Mouse (Mus musculus) MEL (cell line): Measurements from ENCODE around the gene Galnt9. TPM values are rescaled to one million over a fixed set of nuclear protein-coding genes. Genes with fewer than 3 reads are reported as not detected.

ENCODE experiments used
- DNase-seq: peaks from one replicate; pipeline ENCODE4 v3.0.0; 2011; ENCODE audit warnings: low read depth, low spot score
- H3K27ac ChIP-seq: 2 replicates; pipeline ENCODE4 v1.5.1; 2012; ENCODE audit warnings: low read depth, mild to moderate bottlenecking, control low read depth, low read length, moderate library complexity; ENCODE audit not compliant: control insufficient read depth
- H3K27me3 ChIP-seq, 2 experiments: fragments of 150-350 bp in 1 of 2; sonication (generic) in 1 of 2; 2 replicates each; pipeline ENCODE4 v1.6.1; 2012; ENCODE audit warnings: low read length in 2 of 2, mild to moderate bottlenecking in 2 of 2, improper control_type of control experiment in 1 of 2, moderate library complexity in 1 of 2; ENCODE audit not compliant: insufficient read depth in 2 of 2, control insufficient read depth in 1 of 2
- H3K36me3 ChIP-seq, 2 experiments: 2 replicates each; pipeline ENCODE4 v1.6.1; 2012 to 2014; ENCODE audit warnings: low read length in 2 of 2, improper control_type of control experiment in 1 of 2, inconsistent platforms in 1 of 2, mild to moderate bottlenecking in 1 of 2; ENCODE audit not compliant: insufficient read depth in 2 of 2, control insufficient read depth in 1 of 2
- H3K4me1 ChIP-seq, 2 experiments: fragments of 150-350 bp in 1 of 2; sonication (generic) in 1 of 2; 2 replicates each; pipeline ENCODE4 v1.6.1; 2012; ENCODE audit warnings: low read length in 2 of 2, improper control_type of control experiment in 1 of 2, mild to moderate bottlenecking in 1 of 2; ENCODE audit not compliant: insufficient read depth in 2 of 2, control insufficient read depth in 1 of 2
- H3K4me3 ChIP-seq, 2 experiments: fragments of 150-350 bp in 1 of 2; sonication (generic) in 1 of 2; 2 replicates each; pipeline ENCODE4 v1.5.1; 2012; ENCODE audit warnings: low read depth in 2 of 2, low read length in 2 of 2, mild to moderate bottlenecking in 2 of 2, moderate library complexity in 2 of 2, control low read depth in 1 of 2, improper control_type of control experiment in 1 of 2; ENCODE audit not compliant: control insufficient read depth in 1 of 2, insufficient read depth in 1 of 2
- H3K79me2 ChIP-seq: 2 replicates; pipeline ENCODE4 v1.6.1; 2012; ENCODE audit warnings: mild to moderate bottlenecking, low read length, moderate library complexity; ENCODE audit not compliant: control insufficient read depth, poor library complexity, insufficient read depth
- H3K9ac ChIP-seq: 2 replicates; pipeline ENCODE4 v1.6.1; 2012; ENCODE audit warnings: low read depth, mild to moderate bottlenecking, control low read depth, low read length, moderate library complexity; ENCODE audit not compliant: control insufficient read depth, poor library complexity, severe bottlenecking
- H3K9me3 ChIP-seq: fragments of 150-350 bp; sonication (generic); replicated peaks from 2 replicates; pipeline ENCODE4 v1.6.1; 2012; ENCODE audit warnings: mild to moderate bottlenecking, low read length, improper control_type of control experiment, moderate library complexity; ENCODE audit not compliant: insufficient read depth
- E2F4 ChIP-seq: IDR thresholded peaks from 2 replicates; pipeline ENCODE4 v1.6.1; 2011; ENCODE audit warnings: low read depth, low read length, improper control_type of control experiment, borderline replicate concordance
- EP300 ChIP-seq, 2 experiments: IDR thresholded peaks; 2 replicates each; pipeline ENCODE4 v1.6.1; 2011; ENCODE audit warnings: improper control_type of control experiment in 2 of 2, low read length in 2 of 2, low read depth in 1 of 2, mild to moderate bottlenecking in 1 of 2
- ETS1 ChIP-seq: IDR thresholded peaks from 2 replicates; pipeline ENCODE4 v1.6.1; 2012; ENCODE audit warnings: low read depth, mild to moderate bottlenecking, inconsistent platforms, low read length, improper control_type of control experiment, moderate library complexity
- JUND ChIP-seq: IDR thresholded peaks from 2 replicates; pipeline ENCODE4 v1.6.1; 2011; ENCODE audit warnings: low read depth, mild to moderate bottlenecking, improper control_type of control experiment, low read length
- MAFK ChIP-seq: IDR thresholded peaks from 2 replicates; pipeline ENCODE4 v1.6.1; 2011; ENCODE audit warnings: low read depth, mild to moderate bottlenecking, low read length, improper control_type of control experiment, borderline replicate concordance
- MAX ChIP-seq: IDR thresholded peaks from 2 replicates; pipeline ENCODE4 v1.6.1; 2011; ENCODE audit warnings: low read length, improper control_type of control experiment
- MAZ ChIP-seq: IDR thresholded peaks from 2 replicates; pipeline ENCODE4 v1.6.1; 2012; ENCODE audit warnings: low read depth, mild to moderate bottlenecking, inconsistent platforms, low read length, improper control_type of control experiment
- NELFE ChIP-seq: IDR thresholded peaks from 2 replicates; pipeline ENCODE4 v1.6.1; 2011; ENCODE audit warnings: low read depth, low read length, improper control_type of control experiment
- POLR2A ChIP-seq, 2 experiments: IDR thresholded peaks; 2 replicates each; pipeline ENCODE4 v1.6.1; 2011 to 2012; ENCODE audit warnings: low read length in 2 of 2, mild to moderate bottlenecking in 2 of 2, control low read depth in 1 of 2, improper control_type of control experiment in 1 of 2, low read depth in 1 of 2, moderate library complexity in 1 of 2; ENCODE audit not compliant: control insufficient read depth in 1 of 2, insufficient read depth in 1 of 2, poor library complexity in 1 of 2
- SMC3 ChIP-seq: IDR thresholded peaks from 2 replicates; pipeline ENCODE4 v1.6.1; 2011; ENCODE audit warnings: low read depth, low read length, improper control_type of control experiment
- TBP ChIP-seq: IDR thresholded peaks from 2 replicates; pipeline ENCODE4 v1.8.0; 2011; ENCODE audit warnings: low read depth, low read length, improper control_type of control experiment
- UBTF ChIP-seq: IDR thresholded peaks from 2 replicates; pipeline ENCODE4 v1.6.1; 2012; ENCODE audit warnings: low read depth, mild to moderate bottlenecking, inconsistent platforms, low read length, improper control_type of control experiment, moderate library complexity, borderline replicate concordance; ENCODE audit not compliant: insufficient read depth
- ZC3H11A ChIP-seq: IDR thresholded peaks from 2 replicates; pipeline ENCODE4 v1.6.1; 2012; ENCODE audit warnings: low read depth, mild to moderate bottlenecking, inconsistent platforms, low read length, improper control_type of control experiment
- ZKSCAN1 ChIP-seq: IDR thresholded peaks from 2 replicates; pipeline ENCODE4 v1.6.1; 2012; ENCODE audit warnings: low read depth, mild to moderate bottlenecking, inconsistent platforms, low read length, improper control_type of control experiment, moderate library complexity
- ZMIZ1 ChIP-seq: IDR thresholded peaks from 2 replicates; pipeline ENCODE4 v1.6.1; 2012; ENCODE audit warnings: low read depth, mild to moderate bottlenecking, inconsistent platforms, low read length, improper control_type of control experiment, moderate library complexity
- polyA plus RNA-seq, 2 experiments: library from polyadenylated mRNA; stranded (reverse) in 1 of 2; unstranded in 1 of 2; fragments of >175 nt in 1 of 2; fragments of >200 nt in 1 of 2; gene quantifications; 2 replicates each; pipeline versions ENCODE4 v1.2.1 to v1.2.4; 2012; ENCODE audit warnings: low replicate concordance in 2 of 2, low read depth in 1 of 2; ENCODE audit not compliant: insufficient read length in 2 of 2, insufficient read depth in 1 of 2, missing spikeins in 1 of 2
- total RNA-seq: library from RNA; depleted of rRNA; stranded (reverse); fragments of 300-350 nt; gene quantifications from 2 replicates; pipeline ENCODE4 v1.2.3, GENCODE M21; 2012

Galnt9 gene
- total and polyA plus RNA-seq, 3 experiments = 0.23 to 0.99 TPM; not detected in 1

- Histone ChIP-seq H3K9me3 (no peaks in the 10 kb centered on the region), H3K27ac (peak overlapping the region; percentile 57), H3K27me3 (no peaks in the 10 kb centered on the region), H3K36me3 (peaks cover 0 to 25% of the 10 kb centered on the region in 2 experiments; a peak in 2 of 4 replicates), H3K9ac (no peak overlapping the region), H3K79me2 (no peaks in the 10 kb centered on the region), H3K4me1 (peaks cover 4 to 51% of the 10 kb centered on the region in 2 experiments), H3K4me3 (no peak overlapping the region)
- TF ChIP-seq NELFE = peak; percentile 11; the same call in 1 of the 2 replicates
- no peak; a peak in 1 of 4 replicates for TF ChIP-seq POLR2A (IDR thresholded peaks at IDR 0.05; ENCODE audit: control insufficient read depth in 1 of 2, insufficient read depth in 1 of 2, low read depth in 1 of 2, low read length in 2 of 2, poor library complexity in 1 of 2)
- no peak for TF ChIP-seq SMC3
- no peak for TF ChIP-seq ZC3H11A
- TF ChIP-seq EP300 (IDR thresholded peaks at IDR 0.05; ENCODE audit: low read depth in 1 of 2, low read length in 2 of 2) = peak in 1 of 2 experiments; percentile 54; a peak in 2 of 4 replicates
- DNase-seq = peak; percentile 79
Observed at GRCm38 (mm10) chr5:110595341-110595740, 51.2 kb downstream of the Galnt9 start.

GRCm38 (mm10) chr5:110596086-110596780, 52.1 kb downstream of the Galnt9 start:
- peak; percentile 36 for DNase-seq
- no peaks in the 10 kb centered on the region for H3K27me3 ChIP-seq
- H3K9me3 ChIP-seq = no peaks in the 10 kb centered on the region
- no peak overlapping the region for H3K9ac ChIP-seq
- peaks cover 0 to 24% of the 10 kb centered on the region in 2 experiments; a peak in 2 of 4 replicates for H3K36me3 ChIP-seq
- TF ChIP-seq TBP = no peak
- TF ChIP-seq MAZ = no peak
- no peak for TF ChIP-seq ZC3H11A
- no peak for TF ChIP-seq POLR2A (IDR thresholded peaks at IDR 0.05; ENCODE audit: control insufficient read depth in 1 of 2, insufficient read depth in 1 of 2, low read depth in 1 of 2, low read length in 2 of 2, poor library complexity in 1 of 2)
- no peak for TF ChIP-seq UBTF
- TF ChIP-seq ZKSCAN1 = no peak
- TF ChIP-seq JUND = no peak
- no peak for TF ChIP-seq ZMIZ1
- TF ChIP-seq MAFK = no peak
- no peak for TF ChIP-seq SMC3
- TF ChIP-seq ETS1 = no peak
- H3K4me3 ChIP-seq = no peak overlapping the region
- H3K27ac ChIP-seq = no peak overlapping the region; the same call in 1 of the 2 replicates
- H3K79me2 ChIP-seq = no peaks in the 10 kb centered on the region
- peaks cover 4 to 46% of the 10 kb centered on the region in 2 experiments for H3K4me1 ChIP-seq

GRCm38 (mm10) chr5:110597502-110597901, 53.3 kb downstream of the Galnt9 start:
- peak; percentile 40 for DNase-seq
- TF ChIP-seq E2F4 (no peak), MAX (0 out of 2 replicates have a peak, but pooled peaks have one; percentile 17)
- TF ChIP-seq, all 39 proteins: peak for 1

More at GRCm38 (mm10) chr5:110597502-110597901, 53.3 kb downstream of the Galnt9 start:
- H3K4me1 ChIP-seq = peaks cover 4 to 46% of the 10 kb centered on the region in 2 experiments
- no peaks in the 10 kb centered on the region for H3K79me2 ChIP-seq
- H3K36me3 ChIP-seq = peaks cover 0 to 24% of the 10 kb centered on the region in 2 experiments; a peak in 2 of 4 replicates
- H3K27ac ChIP-seq = no peak overlapping the region
- H3K4me3 ChIP-seq = no peak overlapping the region
- no peaks in the 10 kb centered on the region for H3K27me3 ChIP-seq
- H3K9me3 ChIP-seq = no peaks in the 10 kb centered on the region
- no peak overlapping the region for H3K9ac ChIP-seq
